In the genomic region with DNA sequence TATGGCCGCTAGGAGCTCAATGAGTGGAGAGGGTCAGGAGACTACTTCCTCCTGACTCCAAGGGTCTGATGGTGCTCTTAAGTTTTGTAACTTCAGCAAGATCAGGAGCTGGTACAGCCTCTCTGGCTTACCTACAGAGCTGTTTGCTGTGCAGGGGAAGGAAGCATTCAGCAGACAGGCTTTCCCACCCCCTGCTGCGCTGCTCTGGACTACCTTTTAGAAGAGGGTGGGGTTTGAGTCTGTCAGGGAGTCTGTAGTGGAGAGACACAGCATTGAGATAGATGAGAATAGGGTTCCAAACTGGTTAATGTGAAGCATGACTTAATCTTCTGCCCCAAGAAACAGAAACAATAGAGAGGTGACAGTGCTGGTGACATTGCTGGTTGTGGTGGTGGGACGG, we compare ENCODE assay signal across 30 mouse cellular contexts. TPM values are rescaled to one million over a fixed set of nuclear protein-coding genes. Genes with fewer than 3 reads are reported as not detected.
DNase-seq lines count a peak whose midpoint lies in the region; ATAC-seq and TF ChIP-seq lines count a peak whose summit lies in the region.
"Had no signal": no experiment of that assay in that cellular context is flagged by ENCODE, and none has a peak within 500 bp of the region (broad histone marks: within the 10 kb centered on the region; RNA-seq: fewer than 3 reads in every experiment).

No protein-coding gene starts in this region.

- H3K9me3 ChIP-seq in forebrain, postnatal 0 days (ENCODE audit: low read length) = no peaks in the 10 kb centered on the region
- H3K9me3 ChIP-seq: embryonic facial prominence, embryonic 13.5 days; embryonic facial prominence, embryonic 15.5 days; forebrain, embryonic 10.5 days; forebrain, embryonic 12.5 days had no signal

- H3K4me3 ChIP-seq in forebrain, postnatal 0 days (ENCODE audit: low read depth, low read length) = no peak overlapping the region
- H3K4me3 ChIP-seq: embryonic facial prominence, embryonic 13.5 days; embryonic facial prominence, embryonic 15.5 days; erythroblast, embryonic 14.5 days; forebrain, embryonic 10.5 days; forebrain, embryonic 12.5 days had no signal

- H3K4me2 ChIP-seq in forebrain, postnatal 0 days (ENCODE audit: low read depth) = no peak overlapping the region
- H3K4me2 ChIP-seq: embryonic facial prominence, embryonic 13.5 days; embryonic facial prominence, embryonic 15.5 days; forebrain, embryonic 12.5 days had no signal

- H3K36me3 ChIP-seq in forebrain, postnatal 0 days (ENCODE audit: insufficient read depth) = no peaks in the 10 kb centered on the region
- H3K36me3 ChIP-seq: embryonic facial prominence, embryonic 13.5 days; embryonic facial prominence, embryonic 15.5 days; forebrain, embryonic 10.5 days; forebrain, embryonic 12.5 days had no signal

- TF ChIP-seq CTCF in forebrain, postnatal 0 days (IDR thresholded peaks at IDR 0.05; ENCODE audit: low read depth) = no peak

- H3K27me3 ChIP-seq in forebrain, postnatal 0 days (ENCODE audit: insufficient read depth, low read length) = no peaks in the 10 kb centered on the region; the same call in 1 of the 2 replicates
- H3K27me3 ChIP-seq: CH12.LX; embryonic facial prominence, embryonic 13.5 days; embryonic facial prominence, embryonic 15.5 days had no signal

- peak; percentile 29 for DNase-seq in heart, adult 11 months
- no peak for DNase-seq in heart, postnatal 36 days
- peak; percentile 30 for DNase-seq in ES-CJ7 (ENCODE audit: low read depth, low spot score)
- peak; percentile 65 for DNase-seq in ZHBTc4 (ENCODE audit: low read depth, low spot score)
- no peak for DNase-seq in forebrain, postnatal 0 days
- DNase-seq: adrenal gland, adult 2 months; adrenal gland, postnatal 10 days; adrenal gland, postnatal 25 days; B cell, adult 2 months; cerebellum, adult 11 months; cerebellum, adult 18-20 months; cerebellum, adult 8-10 months; cerebellum, adult 9-11 months; cerebellum, postnatal 14 days; cerebellum, postnatal 36 days; embryo, embryonic 11 days had no signal

- H3K27ac ChIP-seq in forebrain, postnatal 0 days (ENCODE audit: low read depth, low read length) = no peak overlapping the region
- H3K27ac ChIP-seq: embryonic facial prominence, embryonic 13.5 days; embryonic facial prominence, embryonic 15.5 days; forebrain, embryonic 10.5 days; forebrain, embryonic 12.5 days had no signal

- 0 out of 2 replicates have a peak, but pooled peaks cover 2% of the 10 kb centered on the region for H3K4me1 ChIP-seq in forebrain, postnatal 0 days (ENCODE audit: insufficient read depth)

- no peak for ATAC-seq in forebrain, postnatal 0 days
- ATAC-seq: CD4-positive, CD25-positive, alpha-beta regulatory T cell, adult 4 months; forebrain, embryonic 14.5 days; forebrain, embryonic 16.5 days had no signal

- intact Hi-C loops in heart, postnatal 36 days (cut with DNase I) = no loop called here

- WGBS in forebrain, postnatal 0 days = 79% methylated on average over 3 of the region's 3 CpGs

- no peak overlapping the region for H3K9ac ChIP-seq in forebrain, postnatal 0 days
- H3K9ac ChIP-seq: embryonic facial prominence, embryonic 13.5 days; embryonic facial prominence, embryonic 15.5 days; forebrain, embryonic 12.5 days had no signal

RNA-seq across cellular contexts. Expression of a gene that starts 17.8 kb away (rescaled TPM):
- not detected for total RNA-seq in heart, postnatal 36 days (2021)
- total RNA-seq in forebrain, postnatal 0 days (2014; rRNA removed) = 0.23 and 1.1 TPM in 2 replicates
- not detected in 2 replicates for polyA plus RNA-seq in forebrain, postnatal 0 days (2015; fragmentation: Nextera tagmentation; extraction: Ambion mirVana)
- total RNA-seq: CH12.LX; common myeloid progenitor, adult 5-6 weeks; ES-E14; MEL had no signal
- polyA plus RNA-seq: adrenal gland, adult 2 months; brain, embryonic 14.5 days; CD4-positive, CD25-positive, alpha-beta regulatory T cell, adult 4 months; embryonic facial prominence, embryonic 11.5 days; embryonic facial prominence, embryonic 13.5 days; embryonic facial prominence, embryonic 15.5 days; erythroblast, embryonic 14.5 days; forebrain, embryonic 10.5 days; forebrain, embryonic 12.5 days; forebrain, embryonic 14.5 days; forebrain, embryonic 16.5 days had no signal

Comparison
In these comparisons a context has a peak if more than half of its experiments do, and no peak if none do; other contexts are left out.
1. DNase-seq: peak in heart, adult 11 months (single experiment), ES-CJ7 (single experiment) and ZHBTc4 (single experiment); none in heart, postnatal 36 days (0 of 2) and forebrain, postnatal 0 days (single experiment).